Mouse (Mus musculus) embryo, embryonic 11.5 days (tissue): ENCODE results near the gene Iqcn.

Experiments
- DNase-seq: peaks from one replicate; pipeline ENCODE4 v3.0.0-alpha.2; 2012; ENCODE audit warnings: low read depth, low spot score

The Iqcn gene

GRCm38 (mm10) chr8:70703287-70703686 lies at the start of gene Iqcn:
Gene Iqcn, plus strand, starts transcription at chr8:70703457.
- no peak for DNase-seq

DNA sequence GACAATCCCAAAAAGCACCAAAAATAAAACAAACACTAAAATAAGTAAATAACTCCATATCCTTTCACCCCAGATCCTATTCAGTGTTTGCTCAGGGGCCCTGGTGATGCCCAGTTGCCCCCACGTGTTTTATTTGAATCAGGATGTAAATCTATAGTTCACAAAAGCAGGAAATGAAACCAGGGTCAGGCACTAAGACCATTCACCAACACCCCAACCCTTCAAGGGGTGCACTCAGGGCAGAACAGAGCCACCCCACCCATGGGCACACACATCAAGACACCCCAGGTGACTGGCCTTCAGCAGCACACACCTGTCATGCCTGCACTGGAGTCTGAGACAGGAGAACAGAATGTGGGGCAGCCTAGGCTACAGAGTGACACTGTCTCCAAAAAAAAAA lies 49.1 kb upstream of the Iqcn start:
- no peak for DNase-seq

DNA sequence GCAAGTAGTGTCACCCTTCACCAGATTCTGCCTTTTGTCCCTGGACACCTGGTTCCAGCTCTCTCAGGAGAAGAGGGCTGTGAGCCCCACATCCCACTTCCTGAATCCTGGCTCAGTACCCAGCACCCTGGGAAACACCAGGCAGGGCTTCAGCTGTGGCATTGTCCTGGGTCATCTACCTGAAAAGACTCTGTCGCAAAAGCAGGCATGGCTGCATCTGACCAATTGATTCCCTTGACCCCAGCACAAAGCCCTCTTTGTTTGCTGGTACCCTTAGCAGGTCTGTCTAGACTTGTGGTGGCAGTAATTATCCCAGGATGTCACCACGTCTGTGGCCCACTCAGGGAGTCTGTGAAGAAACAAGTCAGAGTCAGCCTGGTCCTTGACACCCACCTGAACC lies 47.8 kb upstream of the Iqcn start:
- DNase-seq, result no peak

DNA sequence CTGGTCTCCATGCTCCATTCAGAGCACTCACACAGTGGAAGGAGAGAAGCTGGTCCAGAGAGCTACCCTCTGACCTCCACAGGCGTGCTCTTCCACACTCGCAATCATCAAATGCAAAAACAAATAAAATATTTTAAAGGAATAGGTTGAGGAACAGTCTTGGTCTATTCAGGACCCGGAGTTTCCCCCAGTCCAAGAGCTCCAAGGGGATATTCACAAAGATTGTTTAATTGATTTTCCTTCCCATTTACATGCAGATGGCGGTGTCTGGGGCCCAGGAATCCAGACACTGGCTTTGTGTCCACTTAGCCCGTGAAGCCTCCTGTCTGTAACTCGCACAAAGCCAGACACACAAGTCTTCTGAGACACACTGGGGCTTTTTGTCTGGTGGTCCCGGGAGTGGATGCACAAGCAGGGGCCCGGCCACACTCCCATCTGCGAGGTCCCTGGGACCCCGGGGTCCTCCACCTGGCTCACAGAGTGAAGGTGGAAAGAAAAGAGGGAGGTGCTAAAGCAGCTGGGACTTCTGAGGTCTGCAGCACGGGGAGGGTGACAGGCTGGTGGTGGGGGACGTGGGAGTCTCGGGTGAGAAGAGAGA lies 47.0 kb upstream of the Iqcn start:
- no peak for DNase-seq

- DNase-seq, result no peak
Measured at GRCm38 (mm10) chr8:70657214-70657613, 46.0 kb upstream of the Iqcn start.

DNA sequence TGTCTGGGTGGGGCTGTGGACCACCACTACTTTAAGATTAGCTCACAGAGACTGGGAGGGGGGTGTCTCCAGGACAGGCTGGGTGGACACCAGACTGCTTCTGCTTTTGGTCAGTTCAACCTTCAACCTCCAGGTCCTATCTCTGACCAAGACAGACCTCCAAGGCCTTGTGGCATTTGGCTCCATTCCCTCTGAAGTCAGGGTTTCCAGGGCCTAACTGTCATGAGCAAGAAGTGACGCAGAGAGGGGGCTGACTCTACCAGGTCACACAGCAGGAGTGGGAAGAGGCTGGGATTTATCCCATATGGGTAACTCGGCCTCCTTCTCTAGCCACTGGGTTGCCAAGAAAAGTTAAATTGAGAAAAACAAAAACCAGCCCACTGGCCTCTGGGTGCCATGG lies 45.5 kb upstream of the Iqcn start:
- no peak for DNase-seq

DNA sequence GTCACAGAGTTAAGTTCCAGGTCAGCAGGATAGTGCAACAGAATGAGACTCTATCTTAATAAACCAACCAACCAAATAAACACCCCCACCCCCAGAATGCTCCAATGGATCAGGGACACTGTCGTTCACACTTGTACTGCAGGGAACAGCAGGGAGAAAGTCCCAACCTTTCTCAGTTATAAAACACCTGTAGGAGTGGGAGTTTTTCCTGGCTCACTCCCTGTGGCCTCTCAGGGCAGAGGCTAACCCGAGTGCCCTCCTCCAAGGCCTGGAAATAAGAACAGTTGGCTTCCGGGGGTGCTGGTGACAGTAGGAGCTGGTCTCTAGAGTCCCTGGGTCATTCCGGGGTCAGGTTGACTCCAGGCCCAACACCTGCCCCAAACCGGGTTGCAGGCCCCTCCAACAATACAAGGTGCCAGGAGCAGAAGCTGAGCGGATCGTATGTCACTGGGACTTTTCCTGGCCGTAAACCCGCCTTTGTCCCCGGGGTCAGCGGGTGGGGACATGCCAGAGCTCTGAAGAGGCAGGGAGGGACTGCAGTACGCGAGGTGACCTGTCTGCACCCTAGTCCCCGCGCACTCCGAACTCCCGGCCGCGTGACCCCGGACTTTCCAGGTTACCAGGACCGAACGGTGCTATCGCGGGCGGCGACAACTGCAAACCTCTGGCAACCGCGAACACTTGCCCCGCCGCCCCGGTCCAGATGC lies 44.2 kb upstream of the Iqcn start:
- no peak for DNase-seq

GRCm38 (mm10) chr8:70659604-70660272 lies 43.5 kb upstream of the Iqcn start:
- peak; percentile 92 for DNase-seq

GRCm38 (mm10) chr8:70660273-70660725 lies 43.0 kb upstream of the Iqcn start, which contains the start of gene Pgpep1:
Gene Pgpep1, minus strand, starts transcription at chr8:70660388.
- DNase-seq, result no peak

DNA sequence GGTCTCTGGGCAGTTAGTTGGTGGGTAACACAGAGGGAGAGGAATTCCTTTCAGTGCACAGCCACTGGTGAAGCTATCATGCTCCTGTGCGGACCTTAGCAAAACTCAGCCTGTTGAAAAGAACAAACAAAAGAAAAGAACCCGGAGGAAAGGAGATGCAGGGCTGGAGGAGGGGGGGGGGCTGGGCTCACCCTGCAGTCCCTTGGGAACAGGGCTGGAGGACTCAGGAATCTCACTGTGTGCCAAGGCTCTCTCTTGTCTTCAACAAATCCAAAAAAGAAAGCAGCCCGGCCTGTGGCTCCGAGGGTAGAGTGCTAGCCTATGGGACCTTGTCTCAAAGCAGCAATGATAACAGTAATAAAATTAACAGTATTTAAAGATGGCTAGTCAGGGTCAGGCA lies 39.6 kb upstream of the Iqcn start:
- DNase-seq, result no peak

DNA sequence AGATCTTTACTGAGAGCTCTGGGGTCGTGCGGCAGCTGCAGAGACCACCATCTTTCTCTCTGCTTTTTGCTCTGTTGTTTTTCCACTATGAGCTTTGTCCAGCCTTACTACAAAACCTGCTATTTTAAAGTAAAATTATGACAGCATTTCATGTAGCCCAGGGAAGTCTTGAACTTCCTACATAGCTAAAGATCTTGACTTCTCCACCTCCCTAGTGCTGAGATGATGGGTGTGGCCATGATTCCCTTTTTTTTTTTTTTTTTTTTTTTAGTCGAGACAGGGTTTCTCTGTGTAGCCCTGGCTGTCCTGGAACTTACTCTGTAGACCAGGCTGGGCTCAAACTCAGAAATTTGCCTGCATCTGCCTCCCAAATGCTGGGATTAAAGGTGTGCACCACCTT lies 38.6 kb upstream of the Iqcn start:
- no peak for DNase-seq

DNA sequence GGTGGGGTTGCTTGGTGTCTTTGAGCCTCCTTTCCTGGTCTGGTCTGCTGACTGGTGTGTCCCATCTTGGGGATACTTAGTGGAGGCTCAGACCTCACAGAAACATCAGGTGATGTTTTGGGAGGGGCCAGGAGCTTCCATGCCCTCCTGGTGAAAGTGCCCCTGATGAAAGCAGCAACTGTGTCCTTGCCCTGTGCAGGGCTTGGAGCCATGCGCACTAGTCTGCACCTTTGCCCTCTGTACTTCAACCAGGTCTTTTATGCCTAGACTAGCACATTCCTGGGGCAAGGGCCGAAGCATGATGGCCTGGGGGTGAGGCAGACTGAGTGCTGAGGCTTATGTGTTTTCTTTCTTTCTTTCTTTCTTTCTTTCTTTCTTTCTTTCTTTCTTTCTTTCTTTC lies 37.7 kb upstream of the Iqcn start:
- DNase-seq, result no peak

DNA sequence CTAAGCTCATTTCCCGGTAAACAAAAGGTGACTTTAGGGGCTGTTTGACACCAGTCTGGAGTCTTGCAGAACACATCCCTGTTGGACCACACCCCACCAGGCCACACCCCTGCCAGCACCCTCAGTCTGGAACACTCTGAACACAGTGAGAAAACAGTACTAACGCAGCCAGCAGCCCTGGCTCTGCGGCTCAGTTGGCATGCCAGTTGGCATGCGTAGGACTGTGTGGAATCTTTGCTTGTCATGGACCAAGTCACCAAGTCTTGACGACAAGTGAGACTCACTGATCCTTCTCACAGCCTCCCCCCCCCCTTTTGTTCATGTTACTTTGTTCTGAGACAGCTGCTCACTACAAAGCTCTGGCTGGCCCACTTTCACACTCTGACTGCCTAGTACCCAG lies 36.2 kb upstream of the Iqcn start:
- DNase-seq, result no peak

DNA sequence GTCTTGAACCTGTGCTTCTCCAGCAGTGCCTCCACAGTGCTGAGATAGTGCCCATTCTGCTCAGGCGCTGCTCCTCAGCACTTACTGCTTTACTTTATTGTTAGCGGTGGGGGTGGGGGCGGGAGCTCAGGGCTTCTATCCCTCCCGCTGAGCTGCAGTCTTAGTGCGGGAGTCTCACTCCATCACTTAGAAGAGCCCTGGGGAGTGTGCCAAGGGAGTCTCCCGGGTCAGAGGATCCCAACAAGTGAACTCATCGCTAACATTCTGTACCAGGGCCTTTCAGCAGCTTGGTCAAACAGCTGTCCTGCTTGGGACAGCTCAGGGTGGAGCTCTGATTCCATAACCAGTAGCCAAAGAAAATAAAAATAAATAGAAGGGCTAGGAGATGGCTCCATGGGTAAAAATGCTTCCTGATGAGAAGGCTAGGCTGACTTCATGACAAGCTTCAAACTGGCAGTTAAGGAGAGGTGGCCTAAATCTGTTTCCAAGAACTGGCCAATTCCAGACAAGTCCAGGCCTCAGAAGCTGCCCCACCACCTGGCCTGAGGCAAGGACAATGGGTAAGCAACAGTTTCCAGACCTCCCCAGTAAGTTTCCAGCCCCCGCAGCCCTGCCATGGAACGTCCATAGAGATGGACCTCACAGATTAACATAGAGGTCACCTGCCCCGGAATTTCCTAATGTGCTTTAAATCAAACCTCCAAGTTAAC lies 31.5 kb upstream of the Iqcn start:
- DNase-seq, result no peak

DNA sequence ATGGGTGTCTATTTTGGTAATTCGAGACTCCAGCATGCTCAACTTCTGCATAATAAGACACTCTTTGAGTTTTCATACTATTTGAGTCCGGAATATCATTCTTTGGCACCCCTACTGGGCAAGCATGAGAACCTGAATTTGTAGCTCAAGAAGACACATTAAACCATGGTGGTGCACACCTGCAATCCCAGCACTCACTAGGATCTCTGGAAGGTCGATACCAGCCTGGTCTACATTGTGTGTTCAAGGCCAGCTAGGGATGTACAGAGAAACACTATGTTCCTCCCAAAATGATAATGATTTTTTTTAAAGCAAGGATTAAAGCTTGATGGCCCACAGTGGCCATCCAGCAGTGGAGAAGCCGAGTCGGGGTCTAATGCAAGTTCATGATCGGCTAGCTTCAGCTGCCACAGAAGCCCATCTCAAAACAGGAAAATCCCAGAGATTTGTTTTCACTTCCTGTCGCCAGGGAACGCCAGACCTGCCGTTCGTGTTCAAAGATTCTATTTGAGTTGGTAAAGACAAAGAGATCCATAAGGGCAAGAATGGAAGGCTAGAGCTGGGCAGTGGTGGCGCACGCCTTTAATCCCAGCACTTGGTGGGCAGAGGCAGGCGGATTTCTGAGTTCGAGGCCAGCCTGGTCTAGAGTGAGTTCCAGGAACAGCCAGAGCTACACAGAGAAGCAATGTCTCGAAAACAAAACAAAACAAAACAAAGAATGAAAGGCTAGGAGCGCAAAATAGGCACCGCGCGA lies 30.8 kb upstream of the Iqcn start:
- no peak for DNase-seq

DNA sequence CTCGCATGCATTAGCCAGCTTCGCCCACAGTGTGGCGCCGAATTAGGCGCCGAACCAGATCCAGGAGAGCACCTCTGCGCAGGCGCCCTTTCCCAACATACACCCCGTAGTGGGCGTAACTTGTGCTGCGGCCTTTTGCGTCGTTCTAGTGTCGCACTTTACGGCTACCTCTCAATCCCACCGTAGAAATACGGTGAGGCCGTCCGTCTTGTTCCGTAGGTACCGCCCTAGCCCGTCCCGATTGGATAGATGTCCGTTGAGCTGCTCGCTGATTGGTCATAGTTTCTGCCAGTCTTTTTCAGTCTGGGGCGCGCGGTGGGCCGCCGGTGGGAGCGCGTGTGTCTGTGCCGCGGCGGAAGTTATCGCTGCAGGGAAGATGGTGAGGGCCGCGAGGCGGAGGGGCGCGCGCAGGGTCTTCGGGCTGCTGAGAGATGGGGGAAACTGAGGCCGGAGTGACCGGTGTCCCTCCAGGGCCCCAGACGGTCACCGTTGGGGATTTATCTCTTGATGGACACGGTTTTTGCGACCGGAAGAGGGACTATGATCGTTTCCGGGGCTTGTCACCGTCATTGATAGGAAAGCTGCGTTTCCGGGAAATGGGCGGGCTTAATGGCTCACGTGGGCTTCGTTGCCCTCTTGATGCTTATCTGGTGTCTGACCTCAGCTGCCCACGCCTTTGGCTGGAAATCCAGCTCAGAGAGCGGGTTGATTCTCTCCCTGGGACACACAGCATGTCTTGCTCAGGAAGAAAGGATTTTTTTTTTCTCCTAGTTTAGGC lies 30.0 kb upstream of the Iqcn start, which contains the start of gene Lsm4:
Gene Lsm4 (plus strand): TSS at position 170 of the 778 bp plus-strand sequence.
- peak; percentile 98 for DNase-seq

DNA sequence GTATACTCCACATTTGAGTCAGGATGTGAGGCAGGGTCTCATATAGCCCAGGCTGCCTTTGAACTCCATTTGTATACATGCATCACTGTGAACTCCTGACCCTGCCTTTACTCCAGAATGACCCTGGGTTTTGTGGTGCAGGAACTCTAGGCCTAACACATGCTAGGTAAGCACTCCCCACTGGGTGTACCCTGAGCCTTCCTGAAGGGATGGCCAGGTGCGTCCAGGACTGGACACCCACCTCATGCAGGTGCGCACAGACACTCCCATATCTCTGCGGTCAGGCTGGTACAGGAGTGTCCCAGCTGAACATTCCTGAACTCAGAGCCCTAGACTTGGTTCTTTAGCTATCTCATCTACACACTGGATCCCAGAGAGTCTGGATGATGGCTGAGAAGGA lies 29.1 kb upstream of the Iqcn start:
- no peak for DNase-seq

DNA sequence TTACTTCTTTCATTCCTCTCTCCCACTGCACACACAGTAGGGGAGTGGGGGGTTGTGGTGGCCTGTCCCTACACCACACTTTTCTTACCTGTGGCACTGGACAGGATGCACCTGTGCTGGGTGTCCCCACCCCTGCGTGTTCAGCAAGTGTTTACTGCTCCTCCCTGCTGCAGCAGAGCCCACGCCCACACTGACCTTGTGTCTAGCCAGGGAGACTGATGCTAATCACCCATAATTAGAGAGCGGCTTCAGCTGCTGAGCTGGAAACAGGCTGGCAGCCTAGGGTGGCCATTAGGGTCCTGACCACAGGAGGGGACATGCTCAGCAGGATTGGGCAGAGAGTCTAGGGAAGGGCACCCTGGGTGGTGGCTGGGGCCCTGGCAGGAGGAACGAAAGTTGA lies 28.5 kb upstream of the Iqcn start:
- DNase-seq, result no peak

GRCm38 (mm10) chr8:70675336-70675735 lies 27.9 kb upstream of the Iqcn start:
- DNase-seq, result no peak

DNA sequence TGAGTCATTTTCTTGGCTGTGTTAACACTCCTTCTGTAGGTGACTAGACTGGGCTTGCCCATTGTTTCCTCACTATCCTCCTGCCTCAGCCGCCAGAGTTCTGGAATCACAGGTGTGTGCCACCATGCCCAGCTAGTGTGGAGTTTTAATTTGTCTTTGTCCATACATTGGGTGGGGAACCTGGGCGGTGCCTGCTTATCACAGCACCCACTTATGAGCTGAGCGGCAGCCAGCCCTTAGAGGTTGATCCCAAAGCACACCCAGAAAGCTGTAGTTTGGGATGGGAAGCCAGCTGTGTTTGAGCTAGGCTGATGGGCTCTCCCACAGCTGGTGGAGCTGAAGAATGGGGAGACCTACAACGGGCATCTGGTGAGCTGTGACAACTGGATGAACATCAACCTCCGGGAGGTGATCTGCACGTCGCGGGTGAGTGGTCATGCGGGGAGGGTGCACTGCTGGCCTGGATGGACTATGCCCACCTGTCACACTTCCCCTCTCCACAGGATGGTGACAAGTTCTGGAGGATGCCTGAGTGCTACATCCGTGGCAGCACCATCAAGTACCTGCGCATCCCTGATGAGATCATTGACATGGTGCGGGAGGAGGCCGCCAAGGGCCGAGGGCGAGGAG lies 25.7 kb upstream of the Iqcn start:
- DNase-seq, result no peak
